In genomic region chr13:55721516-55721915, GRCm38 (mm10) we compare ENCODE assay signal across 27 mouse cellular contexts. TPM values are rescaled to one million over a fixed set of nuclear protein-coding genes. Genes with fewer than 3 reads are reported as not detected.
DNase-seq lines count a peak whose midpoint lies in the region; ATAC-seq lines count a peak whose summit lies in the region.
"Had no signal": no experiment of that assay in that cellular context is flagged by ENCODE, and none has a peak within 500 bp of the region (broad histone marks: within the 10 kb centered on the region; RNA-seq: fewer than 3 reads in every experiment).

No protein-coding gene starts in this region.

- intact Hi-C loops in left cerebral cortex, postnatal 4 days (cut with DNase I), result no loop called here

- H3K4me2 ChIP-seq in embryonic facial prominence, embryonic 14.5 days (ENCODE audit: low read depth, low read length), result no peak overlapping the region
- H3K4me2 ChIP-seq in midbrain, embryonic 16.5 days (ENCODE audit: low read length), result no peak overlapping the region
- H3K4me2 ChIP-seq: embryonic facial prominence, embryonic 12.5 days; forebrain, embryonic 12.5 days; liver, embryonic 13.5 days; midbrain, embryonic 12.5 days; neural tube, embryonic 13.5 days; stomach, embryonic 15.5 days had no signal

- H3K36me3 ChIP-seq in embryonic facial prominence, embryonic 14.5 days (ENCODE audit: control insufficient read depth, insufficient read depth, low read length), result peaks cover 80% of the 10 kb centered on the region
- H3K36me3 ChIP-seq in embryonic facial prominence, embryonic 10.5 days (replicated peaks), result peaks cover 91% of the 10 kb centered on the region
- H3K36me3 ChIP-seq in midbrain, embryonic 16.5 days (ENCODE audit: control insufficient read depth, insufficient read depth, low read length), result peaks cover 27% of the 10 kb centered on the region

- H3K9me3 ChIP-seq in embryonic facial prominence, embryonic 14.5 days (ENCODE audit: control insufficient read depth, low read length), result no peaks in the 10 kb centered on the region
- no peaks in the 10 kb centered on the region for H3K9me3 ChIP-seq in embryonic facial prominence, embryonic 10.5 days
- no peaks in the 10 kb centered on the region for H3K9me3 ChIP-seq in midbrain, embryonic 16.5 days (replicated peaks; ENCODE audit: control insufficient read depth, low read length, poor library complexity, severe bottlenecking)
- H3K9me3 ChIP-seq: embryonic facial prominence, embryonic 12.5 days; forebrain, embryonic 12.5 days; liver, embryonic 13.5 days; midbrain, embryonic 12.5 days; neural tube, embryonic 13.5 days; stomach, embryonic 15.5 days had no signal

- no peak overlapping the region for H3K4me3 ChIP-seq in embryonic facial prominence, embryonic 14.5 days (ENCODE audit: low read depth, low read length)
- H3K4me3 ChIP-seq in embryonic facial prominence, embryonic 10.5 days, result no peak overlapping the region
- H3K4me3 ChIP-seq in midbrain, embryonic 16.5 days (ENCODE audit: low read depth, low read length), result no peak overlapping the region
- H3K4me3 ChIP-seq: embryonic facial prominence, embryonic 12.5 days; erythroblast, embryonic 14.5 days; forebrain, embryonic 12.5 days; gastrocnemius, adult 2 months; liver, embryonic 13.5 days; midbrain, embryonic 12.5 days; neural tube, embryonic 13.5 days; stomach, embryonic 15.5 days had no signal

- 75% methylated on average over 8 of the region's 8 CpGs for WGBS in embryonic facial prominence, embryonic 14.5 days
- WGBS in embryonic facial prominence, embryonic 10.5 days, result 76% methylated on average over 8 of the region's 8 CpGs
- WGBS in midbrain, embryonic 16.5 days, result 69% methylated on average over 8 of the region's 8 CpGs

- H3K27ac ChIP-seq in embryonic facial prominence, embryonic 14.5 days (replicated peaks; ENCODE audit: low read depth, low read length), result no peak overlapping the region
- H3K27ac ChIP-seq in embryonic facial prominence, embryonic 10.5 days (replicated peaks), result no peak overlapping the region
- H3K27ac ChIP-seq in midbrain, embryonic 16.5 days (ENCODE audit: low read length), result no peak overlapping the region
- H3K27ac ChIP-seq: embryonic facial prominence, embryonic 12.5 days; forebrain, embryonic 12.5 days; gastrocnemius, adult 2 months; liver, embryonic 13.5 days; midbrain, embryonic 12.5 days; neural tube, embryonic 13.5 days; stomach, embryonic 15.5 days had no signal

- 0 out of 2 replicates have a peak overlapping the region, but pooled peaks have one; percentile 5 for H3K9ac ChIP-seq in embryonic facial prominence, embryonic 14.5 days (ENCODE audit: low read depth, low read length)
- H3K9ac ChIP-seq in midbrain, embryonic 16.5 days (ENCODE audit: low read depth, low read length), result no peak overlapping the region
- H3K9ac ChIP-seq: embryonic facial prominence, embryonic 12.5 days; forebrain, embryonic 12.5 days; liver, embryonic 13.5 days; midbrain, embryonic 12.5 days; neural tube, embryonic 13.5 days; stomach, embryonic 15.5 days had no signal

- DNase-seq in embryonic facial prominence, embryonic 14.5 days (ENCODE audit: low spot score), result no peak
- no peak for DNase-seq in embryonic facial prominence, embryonic 10.5 days (ENCODE audit: low spot score)
- DNase-seq in left cerebral cortex, postnatal 4 days, result peak; percentile 84
- no peak for DNase-seq in left cerebral cortex, adult 9 months (ENCODE audit: low spot score in 2 of 2)
- DNase-seq in cerebellum, adult 8-10 months, result peak; percentile 53
- peak; percentile 66 to 68 for DNase-seq in cerebellum, postnatal 36 days
- no peak for DNase-seq in layer of hippocampus, postnatal 14 days (ENCODE audit: low spot score in 2 of 2)
- DNase-seq: adrenal gland, adult 8-10 months; gastrocnemius, adult 2 months; heart, postnatal 4 days; kidney, adult 18-20 months; kidney, postnatal 10 days; liver, embryonic 13.5 days; lung, adult 2 months; lung, postnatal 14 days; right cerebral cortex, adult 18-20 months; thymus, adult 18-20 months; thymus, postnatal 4 days had no signal

- H3K4me1 ChIP-seq in embryonic facial prominence, embryonic 14.5 days (ENCODE audit: control insufficient read depth, insufficient read depth, low read length), result no peaks in the 10 kb centered on the region
- no peaks in the 10 kb centered on the region for H3K4me1 ChIP-seq in embryonic facial prominence, embryonic 10.5 days
- H3K4me1 ChIP-seq in midbrain, embryonic 16.5 days (ENCODE audit: control insufficient read depth, insufficient read depth, low read length), result peaks cover 3% of the 10 kb centered on the region; the same call in 1 of the 2 replicates
- H3K4me1 ChIP-seq: forebrain, embryonic 12.5 days; stomach, embryonic 15.5 days had no signal

- H3K27me3 ChIP-seq in embryonic facial prominence, embryonic 14.5 days (replicated peaks; ENCODE audit: control insufficient read depth, insufficient read depth, low read length), result no peaks in the 10 kb centered on the region
- H3K27me3 ChIP-seq in embryonic facial prominence, embryonic 10.5 days (replicated peaks; ENCODE audit: low read depth, poor library complexity, severe bottlenecking), result no peaks in the 10 kb centered on the region
- no peaks in the 10 kb centered on the region for H3K27me3 ChIP-seq in midbrain, embryonic 16.5 days (ENCODE audit: control insufficient read depth, insufficient read depth, low read depth, low read length)
- H3K27me3 ChIP-seq: embryonic facial prominence, embryonic 12.5 days; forebrain, embryonic 12.5 days; liver, embryonic 13.5 days; midbrain, embryonic 12.5 days; neural tube, embryonic 13.5 days; stomach, embryonic 15.5 days had no signal

- no peak for ATAC-seq in embryonic facial prominence, embryonic 14.5 days (ENCODE audit: low read depth)
- no peak for ATAC-seq in midbrain, embryonic 16.5 days
- ATAC-seq: activated CD4-positive, CD25-positive, alpha-beta regulatory T cell, adult 4 months; inflammation-experienced regulatory T-cells, adult 6 months had no signal

RNA-seq across cellular contexts. Expression of gene Pcbd2, which starts 5.7 kb away (rescaled TPM):
- 45.2 and 49.2 TPM in 2 replicates for polyA plus RNA-seq in embryonic facial prominence, embryonic 14.5 days (2014; fragmentation: Nextera tagmentation; extraction: Ambion mirVana)
- 36.3 and 43.7 TPM in 2 replicates for polyA plus RNA-seq in embryonic facial prominence, embryonic 10.5 days (2016; fragmentation: Nextera tagmentation; extraction: Ambion mirVana)
- total RNA-seq in left cerebral cortex, postnatal 4 days (2021), result 10 to 100 TPM; 20.6 to 25.4 TPM
- polyA plus RNA-seq in midbrain, embryonic 16.5 days (2015; fragmentation: Nextera tagmentation; extraction: Ambion mirVana), result 17.5 and 20.0 TPM in 2 replicates
- 10 to 100 TPM; 27.2 to 33.4 TPM for total RNA-seq in layer of hippocampus, postnatal 14 days (2021)

RNA-seq across cellular contexts. Expression of gene Txndc15, which starts 7.1 kb away (rescaled TPM):
- polyA plus RNA-seq in embryonic facial prominence, embryonic 14.5 days (2014; fragmentation: Nextera tagmentation; extraction: Ambion mirVana), result 98.9 and 99.8 TPM in 2 replicates
- polyA plus RNA-seq in embryonic facial prominence, embryonic 10.5 days (2016; fragmentation: Nextera tagmentation; extraction: Ambion mirVana), result 65.1 and 68.0 TPM in 2 replicates
- total RNA-seq in left cerebral cortex, postnatal 4 days (2021), result 10 to 100 TPM; 58.7 to 59.5 TPM
- 143 and 149 TPM in 2 replicates for polyA plus RNA-seq in midbrain, embryonic 16.5 days (2015; fragmentation: Nextera tagmentation; extraction: Ambion mirVana)
- total RNA-seq in layer of hippocampus, postnatal 14 days (2021), result 10 to 100 TPM; 63.3 to 67.4 TPM

RNA-seq across cellular contexts. Expression of gene B230219D22Rik, which starts 28.6 kb away (rescaled TPM):
- 57.5 and 60.8 TPM in 2 replicates for polyA plus RNA-seq in embryonic facial prominence, embryonic 14.5 days (2014; fragmentation: Nextera tagmentation; extraction: Ambion mirVana)
- 55.5 and 60.7 TPM in 2 replicates for polyA plus RNA-seq in embryonic facial prominence, embryonic 10.5 days (2016; fragmentation: Nextera tagmentation; extraction: Ambion mirVana)
- 100 to 1,000 TPM; 101 TPM for total RNA-seq in left cerebral cortex, postnatal 4 days (2021)
- polyA plus RNA-seq in midbrain, embryonic 16.5 days (2015; fragmentation: Nextera tagmentation; extraction: Ambion mirVana), result 82.3 and 84.5 TPM in 2 replicates
- 10 to 100 TPM; 79.5 to 82.6 TPM for total RNA-seq in layer of hippocampus, postnatal 14 days (2021)

Comparison
In these comparisons a context has a peak if more than half of its experiments do, and no peak if none do; other contexts are left out.
1. DNase-seq: peak in left cerebral cortex, postnatal 4 days (single experiment), cerebellum, adult 8-10 months (single experiment) and cerebellum, postnatal 36 days (2 of 2); none in embryonic facial prominence, embryonic 14.5 days (single experiment), embryonic facial prominence, embryonic 10.5 days (single experiment), left cerebral cortex, adult 9 months (0 of 2) and layer of hippocampus, postnatal 14 days (0 of 2).